14 mouse cellular contexts compared by ENCODE assay signal in the genomic region with DNA sequence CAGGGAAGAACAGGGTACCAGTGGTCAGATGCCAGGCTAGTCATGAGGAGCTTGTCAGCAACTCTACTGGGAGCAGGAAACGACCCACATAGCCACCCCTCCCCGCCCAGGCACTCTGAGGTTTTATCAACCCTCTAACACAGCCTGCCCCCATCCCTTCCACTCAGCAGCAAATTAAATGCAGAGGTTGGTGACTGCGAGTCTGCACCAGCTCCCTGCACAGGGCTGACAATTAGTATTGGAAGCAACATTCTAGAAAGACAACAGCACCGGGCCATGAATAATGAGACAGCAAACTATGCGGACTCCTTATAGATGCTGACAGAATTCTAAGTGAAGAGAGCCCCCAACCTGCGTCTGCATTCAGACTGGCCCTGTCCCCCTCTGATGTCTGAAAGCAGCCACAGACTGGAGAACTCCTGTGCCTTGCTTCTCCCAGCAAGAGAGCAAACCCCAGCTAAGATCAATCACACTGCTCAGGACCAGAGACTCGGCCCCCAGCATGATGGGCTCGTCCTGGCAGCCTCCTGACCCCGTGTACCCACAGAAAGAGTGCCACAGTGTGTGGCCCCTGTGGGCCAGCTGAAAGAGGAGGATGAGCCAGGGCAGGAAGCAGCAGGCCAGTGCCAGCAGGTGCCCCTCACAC. TPM values are rescaled to one million over a fixed set of nuclear protein-coding genes. Genes with fewer than 3 reads are reported as not detected.
DNase-seq lines count a peak whose midpoint lies in the region; ATAC-seq and TF ChIP-seq lines count a peak whose summit lies in the region.
"Had no signal": no experiment of that assay in that cellular context is flagged by ENCODE, and none has a peak within 500 bp of the region (broad histone marks: within the 10 kb centered on the region; RNA-seq: fewer than 3 reads in every experiment).

No protein-coding gene starts in this region.

- H3K27ac ChIP-seq in heart, embryonic 15.5 days, result peak overlapping the region; percentile 69
- H3K27ac ChIP-seq in lung, postnatal 0 days (ENCODE audit: low read length), result no peak overlapping the region
- H3K27ac ChIP-seq: lung, embryonic 15.5 days had no signal

- no peak overlapping the region for H3K4me2 ChIP-seq in heart, embryonic 15.5 days
- H3K4me2 ChIP-seq in lung, postnatal 0 days (replicated peaks; ENCODE audit: low read depth, low read length), result no peak overlapping the region
- H3K4me2 ChIP-seq: lung, embryonic 15.5 days had no signal

- no peaks in the 10 kb centered on the region for H3K27me3 ChIP-seq in heart, embryonic 15.5 days
- no peaks in the 10 kb centered on the region for H3K27me3 ChIP-seq in lung, postnatal 0 days (replicated peaks; ENCODE audit: insufficient read depth, low read length)
- H3K27me3 ChIP-seq: lung, embryonic 15.5 days had no signal

- no peak overlapping the region for H3K4me3 ChIP-seq in heart, embryonic 15.5 days
- no peak overlapping the region for H3K4me3 ChIP-seq in lung, postnatal 0 days (ENCODE audit: low read depth, low read length)
- H3K4me3 ChIP-seq: lung, embryonic 15.5 days had no signal

- no peak for TF ChIP-seq CTCF in lung, postnatal 0 days (IDR thresholded peaks at IDR 0.05)

- peaks cover 29% of the 10 kb centered on the region for H3K4me1 ChIP-seq in heart, embryonic 15.5 days (replicated peaks)
- H3K4me1 ChIP-seq in lung, postnatal 0 days (ENCODE audit: insufficient read depth, low read depth, low read length), result no peaks in the 10 kb centered on the region
- H3K4me1 ChIP-seq: lung, embryonic 15.5 days had no signal

- 18% methylated on average over 9 of the region's 9 CpGs for WGBS in heart, embryonic 15.5 days
- WGBS in lung, postnatal 0 days, result 37% methylated on average over 9 of the region's 9 CpGs

- H3K36me3 ChIP-seq in heart, embryonic 15.5 days, result no peaks in the 10 kb centered on the region
- H3K36me3 ChIP-seq in lung, postnatal 0 days (ENCODE audit: insufficient read depth, low read length), result no peaks in the 10 kb centered on the region
- H3K36me3 ChIP-seq: lung, embryonic 15.5 days had no signal

- no peaks in the 10 kb centered on the region for H3K9me3 ChIP-seq in heart, embryonic 15.5 days (replicated peaks)
- H3K9me3 ChIP-seq in lung, postnatal 0 days (ENCODE audit: low read length), result no peaks in the 10 kb centered on the region
- H3K9me3 ChIP-seq: lung, embryonic 15.5 days had no signal

- intact Hi-C loops in heart, postnatal 10 days (cut with DNase I), result no loop called here

- ATAC-seq in heart, embryonic 15.5 days (replicated peaks; ENCODE audit: insufficient number of reproducible peaks, insufficient read depth, low FRiP score, low read depth), result peak; percentile 27
- ATAC-seq in common myeloid progenitor, adult 5-6 weeks (replicated peaks; ENCODE audit: low read depth, poor library complexity, severe bottlenecking), result peak; percentile 80
- ATAC-seq in hematopoietic stem cell, adult 5-6 weeks (replicated peaks in 1 of 2; ENCODE audit: insufficient read depth in 1 of 2, low FRiP score in 2 of 2, low TSS enrichment in 1 of 2, low read depth in 1 of 2, poor library complexity in 2 of 2, severe bottlenecking in 2 of 2), result peak; percentile 22 to 56; a peak in 1 of 4 replicates
- ATAC-seq in megakaryocyte progenitor cell, adult 5-6 weeks (replicated peaks; ENCODE audit: poor library complexity), result 0 out of 2 replicates have a peak, but pooled peaks have one; percentile 29
- ATAC-seq in activated CD4-positive, CD25-positive, alpha-beta regulatory T cell, adult 4 months, result no peak
- ATAC-seq in lung, postnatal 0 days, result no peak

- DNase-seq in heart, postnatal 10 days, result no peak
- DNase-seq in lung, postnatal 0 days (ENCODE audit: low spot score), result no peak
- DNase-seq in kidney, postnatal 4 days, result no peak
- DNase-seq: adrenal gland, postnatal 14 days; cerebellum, adult 11-12 months; kidney, adult 11 months; thymus, postnatal 4 days had no signal

- no peak for TF ChIP-seq EP300 in lung, postnatal 0 days (IDR thresholded peaks at IDR 0.05)

- peak overlapping the region; percentile 26 for H3K9ac ChIP-seq in heart, embryonic 15.5 days
- no peak overlapping the region for H3K9ac ChIP-seq in lung, postnatal 0 days (replicated peaks; ENCODE audit: low read depth)
- H3K9ac ChIP-seq: lung, embryonic 15.5 days had no signal

RNA-seq across cellular contexts. Expression of gene Rph3al, which starts 7.7 kb away (rescaled TPM):
- polyA plus RNA-seq in heart, embryonic 15.5 days (2015; fragmentation: Nextera tagmentation; extraction: Ambion mirVana), result 5.1 and 5.2 TPM in 2 replicates
- total RNA-seq in heart, postnatal 10 days (2021), result 10 to 100 TPM; 23.2 to 25.0 TPM
- total RNA-seq in common myeloid progenitor, adult 5-6 weeks (2017), result 1.5 and 1.9 TPM in 2 replicates
- 2.6 and 4.4 TPM in 2 replicates for total RNA-seq in hematopoietic stem cell, adult 5-6 weeks (2017)
- 0.91 and 0.93 TPM in 2 replicates for total RNA-seq in megakaryocyte progenitor cell, adult 5-6 weeks (2015)
- 0.54 and 0.74 TPM in 2 replicates for total RNA-seq in megakaryocyte progenitor cell, adult 5-6 weeks (2017)
- polyA plus RNA-seq in activated CD4-positive, CD25-positive, alpha-beta regulatory T cell, adult 4 months (2017; shearing (Covaris generic)), result 1 to 10 TPM; 5.9 to 8.0 TPM
- polyA plus RNA-seq in lung, postnatal 0 days (2015; fragmentation: Nextera tagmentation; extraction: Ambion mirVana), result 10.7 and 11.0 TPM in 2 replicates

RNA-seq across cellular contexts. Expression of gene 1700016K19Rik, which starts 53.8 kb away (rescaled TPM):
- 0.18 and 0.56 TPM in 2 replicates for polyA plus RNA-seq in heart, embryonic 15.5 days (2015; fragmentation: Nextera tagmentation; extraction: Ambion mirVana)
- not detected for total RNA-seq in heart, postnatal 10 days (2021)
- total RNA-seq in common myeloid progenitor, adult 5-6 weeks (2017), result not detected in 2 replicates
- total RNA-seq in hematopoietic stem cell, adult 5-6 weeks (2017), result not detected in 2 replicates
- total RNA-seq in megakaryocyte progenitor cell, adult 5-6 weeks (2015), result not detected in 2 replicates
- not detected in 2 replicates for total RNA-seq in megakaryocyte progenitor cell, adult 5-6 weeks (2017)
- under 1 TPM in 1 of 2 experiments, not detected in 1; 0.37 TPM for polyA plus RNA-seq in activated CD4-positive, CD25-positive, alpha-beta regulatory T cell, adult 4 months (2017; shearing (Covaris generic))
- polyA plus RNA-seq in lung, postnatal 0 days (2015; fragmentation: Nextera tagmentation; extraction: Ambion mirVana), result 15.5 and 20.2 TPM in 2 replicates
- total RNA-seq: adrenal gland, postnatal 14 days; gastrocnemius, adult 8-10 months had no signal

Comparison
In these comparisons a context has a peak if more than half of its experiments do, and no peak if none do; other contexts are left out.
1. ATAC-seq: peak in heart, embryonic 15.5 days (single experiment), common myeloid progenitor, adult 5-6 weeks (single experiment), hematopoietic stem cell, adult 5-6 weeks (2 of 2) and megakaryocyte progenitor cell, adult 5-6 weeks (single experiment); none in activated CD4-positive, CD25-positive, alpha-beta regulatory T cell, adult 4 months (single experiment) and lung, postnatal 0 days (single experiment).